Mouse (Mus musculus): ENCODE measurements around the gene D430042O09Rik.

Gene D430042O09Rik

GRCm38 (mm10) chr7:125720370-125720769 is 12.7 kb downstream of the D430042O09Rik start:
- H3K27me3 ChIP-seq (ENCODE audit: control insufficient read depth, insufficient read depth, low read length, poor library complexity, severe bottlenecking), result no peaks in the 10 kb centered on the region
- H3K36me3 ChIP-seq (ENCODE audit: control insufficient read depth, insufficient read depth, low read length, poor library complexity, severe bottlenecking), result no peaks in the 10 kb centered on the region
- DNase-seq (ENCODE audit: low read depth, low spot score), result no peak

- Histone ChIP-seq H3K27me3 (ENCODE audit: control insufficient read depth, insufficient read depth, low read length, poor library complexity, severe bottlenecking) (no peaks in the 10 kb centered on the region), H3K36me3 (ENCODE audit: control insufficient read depth, insufficient read depth, low read length, poor library complexity, severe bottlenecking) (no peaks in the 10 kb centered on the region)
- no peak for DNase-seq (ENCODE audit: low read depth, low spot score)
These were observed 13.3 kb downstream of the D430042O09Rik start for GRCm38 (mm10) chr7:125721033-125721432.

GRCm38 (mm10) chr7:125722127-125722526 is 14.4 kb downstream of the D430042O09Rik start:
- Histone ChIP-seq H3K27me3 (ENCODE audit: control insufficient read depth, insufficient read depth, low read length, poor library complexity, severe bottlenecking) (no peaks in the 10 kb centered on the region), H3K36me3 (ENCODE audit: control insufficient read depth, insufficient read depth, low read length, poor library complexity, severe bottlenecking) (no peaks in the 10 kb centered on the region)
- peak; percentile 27 for DNase-seq (ENCODE audit: low read depth, low spot score)

GRCm38 (mm10) chr7:125723189-125723972 is 15.7 kb downstream of the D430042O09Rik start:
- no peaks in the 10 kb centered on the region for H3K27me3 ChIP-seq (ENCODE audit: control insufficient read depth, insufficient read depth, low read length, poor library complexity, severe bottlenecking)
- no peak for DNase-seq (ENCODE audit: low read depth, low spot score)
- H3K36me3 ChIP-seq (ENCODE audit: control insufficient read depth, insufficient read depth, low read length, poor library complexity, severe bottlenecking), result no peaks in the 10 kb centered on the region

GRCm38 (mm10) chr7:125731679-125732078 is 24.0 kb downstream of the D430042O09Rik start:
- H3K36me3 ChIP-seq (ENCODE audit: control insufficient read depth, insufficient read depth, low read length, poor library complexity, severe bottlenecking), result no peaks in the 10 kb centered on the region
- H3K27me3 ChIP-seq (ENCODE audit: control insufficient read depth, insufficient read depth, low read length, poor library complexity, severe bottlenecking), result no peaks in the 10 kb centered on the region
- DNase-seq (ENCODE audit: low read depth, low spot score), result no peak

GRCm38 (mm10) chr7:125733791-125734190 is 26.1 kb downstream of the D430042O09Rik start:
- DNase-seq (ENCODE audit: low read depth, low spot score), result no peak
- Histone ChIP-seq H3K36me3 (ENCODE audit: control insufficient read depth, insufficient read depth, low read length, poor library complexity, severe bottlenecking) (no peaks in the 10 kb centered on the region), H3K27me3 (ENCODE audit: control insufficient read depth, insufficient read depth, low read length, poor library complexity, severe bottlenecking) (no peaks in the 10 kb centered on the region)

- no peaks in the 10 kb centered on the region for H3K36me3 ChIP-seq (ENCODE audit: control insufficient read depth, insufficient read depth, low read length, poor library complexity, severe bottlenecking)
- no peak for DNase-seq (ENCODE audit: low read depth, low spot score)
- H3K27me3 ChIP-seq (ENCODE audit: control insufficient read depth, insufficient read depth, low read length, poor library complexity, severe bottlenecking), result no peaks in the 10 kb centered on the region
These were observed 28.8 kb downstream of the D430042O09Rik start for GRCm38 (mm10) chr7:125736366-125737015.

- no peaks in the 10 kb centered on the region for H3K27me3 ChIP-seq (ENCODE audit: control insufficient read depth, insufficient read depth, low read length, poor library complexity, severe bottlenecking)
- no peaks in the 10 kb centered on the region for H3K36me3 ChIP-seq (ENCODE audit: control insufficient read depth, insufficient read depth, low read length, poor library complexity, severe bottlenecking)
- no peak for DNase-seq (ENCODE audit: low read depth, low spot score)
These were observed 32.8 kb downstream of the D430042O09Rik start for GRCm38 (mm10) chr7:125740521-125740920.

- no peak for DNase-seq (ENCODE audit: low read depth, low spot score)
- H3K36me3 ChIP-seq (ENCODE audit: control insufficient read depth, insufficient read depth, low read length, poor library complexity, severe bottlenecking), result no peaks in the 10 kb centered on the region
These were observed 33.6 kb downstream of the D430042O09Rik start for GRCm38 (mm10) chr7:125741271-125741703.

GRCm38 (mm10) chr7:125744774-125745173 is 37.1 kb downstream of the D430042O09Rik start:
- DNase-seq (ENCODE audit: low read depth, low spot score), result no peak
- no peaks in the 10 kb centered on the region for H3K27me3 ChIP-seq (ENCODE audit: control insufficient read depth, insufficient read depth, low read length, poor library complexity, severe bottlenecking)

More at GRCm38 (mm10) chr7:125741271-125741703, 33.6 kb downstream of the D430042O09Rik start:
- H3K27me3 ChIP-seq (ENCODE audit: control insufficient read depth, insufficient read depth, low read length, poor library complexity, severe bottlenecking), result no peaks in the 10 kb centered on the region

GRCm38 (mm10) chr7:125746621-125747315 is 39.1 kb downstream of the D430042O09Rik start:
- no peak for DNase-seq (ENCODE audit: low read depth, low spot score)
- Histone ChIP-seq H3K27me3 (ENCODE audit: control insufficient read depth, insufficient read depth, low read length, poor library complexity, severe bottlenecking) (no peaks in the 10 kb centered on the region), H3K36me3 (ENCODE audit: control insufficient read depth, insufficient read depth, low read length, poor library complexity, severe bottlenecking) (no peaks in the 10 kb centered on the region)

More at GRCm38 (mm10) chr7:125744774-125745173, 37.1 kb downstream of the D430042O09Rik start:
- no peaks in the 10 kb centered on the region for H3K36me3 ChIP-seq (ENCODE audit: control insufficient read depth, insufficient read depth, low read length, poor library complexity, severe bottlenecking)

GRCm38 (mm10) chr7:125747316-125747690 is 39.6 kb downstream of the D430042O09Rik start:
- H3K36me3 ChIP-seq (ENCODE audit: control insufficient read depth, insufficient read depth, low read length, poor library complexity, severe bottlenecking), result no peaks in the 10 kb centered on the region
- H3K27me3 ChIP-seq (ENCODE audit: control insufficient read depth, insufficient read depth, low read length, poor library complexity, severe bottlenecking), result no peaks in the 10 kb centered on the region
- DNase-seq (ENCODE audit: low read depth, low spot score), result peak; percentile 30

GRCm38 (mm10) chr7:125748186-125748585 is 40.5 kb downstream of the D430042O09Rik start:
- DNase-seq (ENCODE audit: low read depth, low spot score), result peak; percentile 41
- Histone ChIP-seq H3K27me3 (ENCODE audit: control insufficient read depth, insufficient read depth, low read length, poor library complexity, severe bottlenecking) (no peaks in the 10 kb centered on the region), H3K36me3 (ENCODE audit: control insufficient read depth, insufficient read depth, low read length, poor library complexity, severe bottlenecking) (no peaks in the 10 kb centered on the region)

- Histone ChIP-seq H3K27me3 (ENCODE audit: control insufficient read depth, insufficient read depth, low read length, poor library complexity, severe bottlenecking) (no peaks in the 10 kb centered on the region), H3K36me3 (ENCODE audit: control insufficient read depth, insufficient read depth, low read length, poor library complexity, severe bottlenecking) (no peaks in the 10 kb centered on the region)
- DNase-seq (ENCODE audit: low read depth, low spot score), result no peak
These were observed 45.1 kb downstream of the D430042O09Rik start for GRCm38 (mm10) chr7:125752699-125753325.

All from splenic B cell, adult 2 months (primary cell).